Mouse (Mus musculus) lung, adult 2 months (tissue): ENCODE results near the gene Atp10a. TPM values are rescaled to one million over a fixed set of nuclear protein-coding genes. Genes with fewer than 3 reads are reported as not detected.

Source experiments
- DNase-seq: peaks from one replicate; pipeline ENCODE4 v3.0.0; 2022
- H3K4me1 ChIP-seq: fragments of 200-500 bp; 2 replicates; pipeline ENCODE4 v1.6.1; 2011; ENCODE audit warnings: low read length; ENCODE audit not compliant: control insufficient read depth, insufficient read depth
- H3K4me3 ChIP-seq: fragments of 200-500 bp; replicated peaks from 2 replicates; pipeline ENCODE3; 2011; ENCODE audit warnings: low read depth, mild to moderate bottlenecking, control low read depth, low read length; ENCODE audit errors: extremely low read depth
- CTCF ChIP-seq: fragments of 200-500 bp; IDR thresholded peaks from 2 replicates; pipeline ENCODE4 v1.5.1; 2011; ENCODE audit warnings: mild to moderate bottlenecking, low read length, control low read depth; ENCODE audit not compliant: insufficient read depth
- POLR2A ChIP-seq: fragments of 200-500 bp; IDR thresholded peaks from 2 replicates; pipeline ENCODE4 v1.6.1; 2011; ENCODE audit warnings: low read depth, mild to moderate bottlenecking, control low read depth, low read length, borderline replicate concordance; ENCODE audit errors: extremely low read depth
- WGBS: fragments of 180-500 bp; shearing (Covaris S2); methylation state at CpG from one replicate; pipeline ENCODE4 v1.1.7; 2018; 5-methylcytosine and 5-hydroxymethylcytosine counted together
- polyA plus RNA-seq: library from polyadenylated mRNA; depleted of rRNA; stranded (reverse); fragments of >200 nt; gene quantifications from 2 replicates; pipeline ENCODE4 v1.2.3, GENCODE M21; 2012; rRNA removed

Gene Atp10a
- polyA plus RNA-seq: 8.6 and 8.9 TPM in 2 replicates

DNA sequence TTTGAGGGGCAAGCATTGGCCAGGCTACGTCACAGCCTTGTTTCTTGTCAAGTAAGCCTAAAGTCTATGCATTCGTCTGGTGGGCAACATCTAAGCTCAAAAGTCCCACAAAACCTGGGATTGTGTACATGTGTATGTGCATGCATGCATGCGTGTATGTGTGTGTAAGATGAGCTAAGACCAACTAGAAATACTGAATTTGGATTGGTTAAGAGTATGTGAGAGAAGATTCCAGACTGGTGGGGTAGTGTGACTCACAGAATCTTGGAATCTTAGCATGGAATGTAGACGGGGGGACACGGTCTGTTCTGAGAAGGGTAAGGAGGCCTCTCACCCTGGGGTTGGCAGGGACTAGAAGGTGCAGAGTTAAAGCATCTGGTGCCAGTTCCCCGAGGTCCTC lies at the start of gene Atp10a:
Gene Atp10a (plus strand): TSS at position 301 of the 400 bp plus-strand sequence.
- DNase-seq: no peak
- no peak within 1 kb of the TSS for H3K4me3 ChIP-seq
- WGBS: 79% methylated on average over 6 of the region's 6 CpGs
- no peaks in the 10 kb centered on the region for H3K4me1 ChIP-seq
- no peak for TF ChIP-seq POLR2A
- TF ChIP-seq CTCF: no peak

DNA sequence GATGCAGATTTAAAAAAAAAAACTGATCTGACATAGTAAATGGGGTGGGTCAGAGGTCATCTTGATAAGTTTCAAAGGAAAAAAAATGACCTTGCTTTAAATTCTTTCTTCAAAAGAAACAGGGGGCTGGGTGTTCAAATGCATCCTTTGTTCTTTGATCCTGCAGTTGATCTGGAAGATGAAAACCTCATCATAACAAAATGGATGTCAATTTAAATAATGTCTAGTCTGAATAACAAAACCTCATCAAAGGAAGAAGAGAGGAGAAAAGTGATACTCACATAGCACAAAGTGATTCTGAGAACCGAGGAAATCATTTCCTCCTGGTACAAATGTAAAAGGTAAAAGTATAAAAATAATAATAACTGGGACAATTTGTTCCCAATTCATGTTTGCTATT lies 37.9 kb upstream of the Atp10a start:
- TF ChIP-seq POLR2A (no peak), CTCF (no peak)
- 33% methylated on average over 1 of the region's 1 CpGs for WGBS
- Histone ChIP-seq H3K4me3 (no peak overlapping the region), H3K4me1 (no peaks in the 10 kb centered on the region)
- DNase-seq: no peak

DNA sequence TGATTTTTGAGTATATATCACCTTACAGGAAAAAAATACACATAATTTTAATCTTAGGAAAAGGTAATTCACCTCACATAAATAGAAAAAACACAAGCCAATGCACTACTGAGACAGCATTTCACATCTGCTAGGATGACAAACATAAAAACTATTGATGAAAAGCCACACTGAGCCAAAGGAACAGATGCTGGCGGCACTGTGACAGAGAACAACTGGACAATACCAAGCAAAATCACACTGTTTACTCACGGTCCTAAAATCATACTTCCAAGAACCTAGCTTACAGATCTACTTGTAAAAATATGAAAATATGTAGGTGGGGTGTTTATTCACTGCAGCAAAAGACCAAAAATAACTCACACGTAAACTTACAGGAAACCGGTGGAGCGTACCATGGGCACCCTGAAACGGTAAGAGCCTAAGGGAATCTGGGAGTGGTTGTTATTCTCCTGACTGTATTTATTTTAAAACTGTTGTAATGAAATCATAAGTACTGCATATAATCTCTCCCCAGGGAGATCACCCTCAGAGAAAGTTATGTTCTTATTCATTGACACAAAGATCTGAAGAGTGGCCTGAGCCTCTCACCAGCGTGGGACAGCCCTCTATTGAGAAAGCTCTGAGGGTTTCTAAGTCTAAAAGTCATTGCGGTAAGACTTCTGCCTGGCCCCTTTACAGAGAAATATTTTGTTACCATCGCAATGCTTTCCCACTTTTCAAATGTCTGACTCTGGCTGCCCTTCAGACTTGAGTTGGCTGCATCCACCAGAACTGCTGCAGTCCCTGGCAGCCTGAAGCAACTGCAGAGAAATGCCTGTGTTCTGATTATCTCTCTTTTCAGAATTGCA lies 29.4 kb upstream of the Atp10a start:
- WGBS: 25% methylated on average over 9 of the region's 9 CpGs
- peaks cover 2% of the 10 kb centered on the region; the same call in 1 of the 2 replicates for H3K4me1 ChIP-seq
- H3K4me3 ChIP-seq: no peak overlapping the region
- TF ChIP-seq POLR2A (no peak), CTCF (no peak)
- peak; percentile 12 for DNase-seq

DNA sequence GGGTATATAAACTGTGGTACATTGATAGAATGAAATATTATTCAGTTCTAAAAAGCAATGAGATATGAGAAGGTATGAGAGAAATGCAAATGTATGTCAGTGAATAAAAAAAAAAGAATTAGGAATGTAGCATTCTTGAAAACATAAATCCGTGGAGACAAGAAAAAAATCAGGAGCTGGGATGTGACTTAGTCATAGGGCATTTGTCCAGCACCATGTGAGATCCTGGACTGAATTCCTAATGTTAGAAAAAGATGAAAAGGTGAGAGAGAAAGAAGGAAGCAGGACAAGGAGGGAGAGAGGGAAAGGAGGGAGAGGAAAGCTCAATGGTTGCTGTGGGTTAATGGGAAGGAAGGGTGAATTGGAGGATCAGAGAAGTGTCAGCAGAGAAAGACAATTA lies 28.6 kb upstream of the Atp10a start:
- peaks cover 2% of the 10 kb centered on the region; the same call in 1 of the 2 replicates for H3K4me1 ChIP-seq
- 43% methylated on average over 1 of the region's 1 CpGs for WGBS
- no peak for DNase-seq
- TF ChIP-seq POLR2A (no peak), CTCF (no peak)
- no peak overlapping the region for H3K4me3 ChIP-seq

DNA sequence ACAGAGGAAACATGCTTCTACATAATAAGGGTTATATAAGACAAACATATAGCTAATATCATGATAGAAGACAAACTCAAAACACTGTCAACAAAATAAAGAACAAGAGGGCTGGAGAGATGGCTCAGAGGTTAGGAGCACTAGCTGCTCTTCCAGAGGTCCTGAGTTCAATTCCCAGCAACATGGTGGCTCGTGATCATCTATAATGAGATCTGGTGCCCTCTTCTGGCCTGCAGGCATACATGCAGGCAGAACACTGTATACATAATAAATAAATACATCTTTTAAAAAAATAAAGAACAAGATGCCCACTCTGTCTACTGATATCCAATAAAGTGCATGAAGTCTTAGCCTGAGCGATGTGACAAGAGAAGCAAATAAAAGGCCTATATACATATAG lies 26.7 kb upstream of the Atp10a start:
- DNase-seq: no peak
- Histone ChIP-seq H3K4me1 (peaks cover 2% of the 10 kb centered on the region; the same call in 1 of the 2 replicates), H3K4me3 (no peak overlapping the region)
- 91% methylated on average over 2 of the region's 2 CpGs for WGBS
- no peak for TF ChIP-seq CTCF
- no peak for TF ChIP-seq POLR2A

DNA sequence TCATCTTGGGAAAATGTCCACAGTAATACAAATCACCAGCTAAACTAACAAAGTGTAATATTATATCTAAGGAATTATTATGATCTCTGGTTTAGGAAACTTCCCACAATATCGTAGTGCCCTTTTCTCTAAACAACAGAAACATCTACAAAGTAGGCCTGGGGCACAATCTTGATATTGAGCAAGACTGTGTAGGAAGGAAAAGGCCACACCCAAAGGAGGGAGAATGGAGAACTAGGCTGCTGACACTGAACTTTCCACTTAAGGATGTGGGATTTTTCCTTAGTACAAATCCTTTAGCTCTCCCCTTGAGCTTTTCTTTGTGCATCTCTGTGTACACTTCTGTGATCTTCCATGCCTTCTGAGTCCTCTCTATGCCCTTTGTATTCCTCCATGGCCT lies 22.3 kb upstream of the Atp10a start:
- 31% methylated on average over 1 of the region's 1 CpGs for WGBS
- H3K4me1 ChIP-seq: no peaks in the 10 kb centered on the region
- TF ChIP-seq CTCF: no peak

DNA sequence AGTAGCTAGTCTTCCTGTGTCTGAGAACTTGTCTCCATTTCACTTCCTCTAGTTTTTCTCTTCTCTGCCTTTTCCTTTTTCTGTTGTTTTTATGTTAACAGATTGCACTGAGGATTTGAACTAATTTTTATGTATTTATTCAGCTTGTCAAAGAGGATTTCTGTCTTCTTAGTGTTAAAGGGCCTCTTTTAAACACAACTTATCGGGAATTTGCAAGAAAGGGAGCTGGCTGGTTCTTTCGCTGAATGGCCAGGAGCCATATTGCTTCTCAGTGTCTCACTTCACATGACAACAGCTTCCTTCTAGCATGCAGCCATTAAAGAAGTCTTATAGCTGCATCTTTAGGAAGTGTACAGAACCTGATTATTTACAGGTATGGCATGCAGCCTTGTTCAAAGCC lies 16.3 kb upstream of the Atp10a start:
- no peak for DNase-seq
- 88% methylated on average over 2 of the region's 2 CpGs for WGBS
- Histone ChIP-seq H3K4me3 (no peak overlapping the region), H3K4me1 (no peaks in the 10 kb centered on the region)
- TF ChIP-seq CTCF (no peak), POLR2A (no peak)

More for the DNA sequence above, 22.3 kb upstream of the Atp10a start:
- DNase-seq: no peak
- H3K4me3 ChIP-seq: no peak overlapping the region

DNA sequence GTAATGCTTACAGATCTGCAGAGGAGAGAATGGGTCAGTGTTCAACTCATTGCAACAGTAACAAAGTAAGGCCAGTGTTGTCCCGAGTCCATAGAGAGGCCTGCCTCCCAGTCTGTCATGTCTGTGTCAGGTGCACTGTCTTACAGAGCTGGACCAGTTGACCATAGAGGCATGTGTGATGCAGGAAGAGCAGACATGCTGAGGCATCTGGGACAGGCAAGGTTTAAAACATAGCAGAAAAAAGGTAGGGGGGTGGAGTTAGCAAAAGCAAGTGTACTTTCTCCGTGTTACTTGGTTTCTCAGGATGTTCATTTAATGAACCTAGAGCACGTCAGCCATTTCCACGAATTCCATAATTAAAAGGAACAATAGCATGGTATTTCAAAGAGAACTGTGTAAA lies 15.5 kb upstream of the Atp10a start:
- Histone ChIP-seq H3K4me3 (no peak overlapping the region), H3K4me1 (no peaks in the 10 kb centered on the region)
- no peak for DNase-seq
- 88% methylated on average over 4 of the region's 4 CpGs for WGBS
- TF ChIP-seq POLR2A (no peak), CTCF (no peak)

DNA sequence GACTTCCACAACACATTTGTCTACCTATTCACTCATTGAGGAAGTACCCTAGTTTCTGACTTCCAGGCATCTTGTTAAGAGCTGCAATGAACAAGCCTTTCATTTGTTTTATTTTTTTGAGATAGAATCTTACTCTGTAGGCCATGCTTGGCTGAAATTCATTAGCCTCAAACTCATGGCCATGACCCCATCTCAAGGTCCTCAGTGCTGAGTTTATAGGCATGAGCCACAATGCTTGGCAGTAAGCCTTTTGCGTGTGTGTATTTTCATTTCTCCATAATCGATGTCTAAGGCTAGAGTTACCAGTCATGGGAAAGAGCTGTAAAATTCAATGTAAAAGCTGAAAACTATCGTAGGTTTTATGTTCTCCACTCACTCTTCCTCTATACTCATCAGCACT lies 14.1 kb upstream of the Atp10a start:
- TF ChIP-seq POLR2A (no peak), CTCF (no peak)
- WGBS: 86% methylated on average over 3 of the region's 3 CpGs
- no peak for DNase-seq
- H3K4me1 ChIP-seq: no peaks in the 10 kb centered on the region
- H3K4me3 ChIP-seq: no peak overlapping the region

DNA sequence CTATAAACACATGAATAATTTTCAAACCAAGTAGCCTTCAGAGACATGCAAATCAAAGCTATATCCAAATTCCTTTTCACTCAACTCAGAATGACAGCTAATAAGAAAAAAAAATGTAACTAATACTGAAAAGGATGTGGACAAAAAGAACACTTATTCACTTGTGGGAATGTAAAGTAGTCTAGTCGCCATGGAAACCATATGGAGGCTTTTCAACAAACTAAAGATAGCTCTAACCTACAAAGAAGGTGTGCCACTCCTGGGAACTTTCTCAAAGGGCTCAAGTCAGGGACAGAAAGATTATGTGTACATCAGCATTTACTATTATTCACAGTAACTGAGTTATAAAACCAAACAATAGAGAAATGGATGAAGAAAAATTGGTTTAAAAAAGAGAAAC lies 8.6 kb upstream of the Atp10a start:
- Histone ChIP-seq H3K4me1 (no peaks in the 10 kb centered on the region), H3K4me3 (no peak overlapping the region)
- TF ChIP-seq CTCF (no peak), POLR2A (no peak)
- no peak for DNase-seq
- WGBS: 51% methylated on average over 1 of the region's 1 CpGs
